Mouse (Mus musculus) neural tube, embryonic 13.5 days (tissue): ENCODE results near the gene Odf3b. TPM values are rescaled to one million over a fixed set of nuclear protein-coding genes. Genes with fewer than 3 reads are reported as not detected.

Source experiments
- polyA plus RNA-seq: library from polyadenylated mRNA; unstranded; fragments of >200 nt; fragmentation: Nextera tagmentation; extraction: Ambion mirVana; gene quantifications from 2 replicates; pipeline ENCODE4 v1.2.1, GENCODE M21; 2015

Gene Odf3b
- polyA plus RNA-seq, 1 experiment from 2014 or later: 0.27 TPM

Other genes starting within 250 kb of the Odf3b start
- 6.7 and 7.0 TPM in 2 replicates for gene Mapk12, start 238.6 kb downstream of the Odf3b start, polyA plus RNA-seq
- gene Mapk11, start 229.7 kb downstream of the Odf3b start, polyA plus RNA-seq: 35.8 and 40.2 TPM in 2 replicates
- gene Plxnb2, start 198.5 kb downstream of the Odf3b start, polyA plus RNA-seq: 89.8 and 94.5 TPM in 2 replicates
- 68.9 and 71.8 TPM in 2 replicates for gene Dennd6b, start 182.8 kb downstream of the Odf3b start, polyA plus RNA-seq
- gene Ppp6r2, start 167.7 kb downstream of the Odf3b start, polyA plus RNA-seq: 64.8 and 76.9 TPM in 2 replicates
- 81.8 and 90.0 TPM in 2 replicates for gene Sbf1, start 64.0 kb downstream of the Odf3b start, polyA plus RNA-seq
- not detected in 2 replicates for gene Adm2, start 56.6 kb downstream of the Odf3b start, polyA plus RNA-seq
- not detected in 2 replicates for gene Miox, start 44.9 kb downstream of the Odf3b start, polyA plus RNA-seq
- gene Lmf2, start 23.6 kb downstream of the Odf3b start, polyA plus RNA-seq: 34.1 and 35.1 TPM in 2 replicates
- gene Ncaph2, start 23.6 kb downstream of the Odf3b start, polyA plus RNA-seq: 101 and 117 TPM in 2 replicates
- gene Sco2, start 5.4 kb downstream of the Odf3b start, polyA plus RNA-seq: 10.9 and 11.3 TPM in 2 replicates
- gene Tymp, start 2.2 kb downstream of the Odf3b start, polyA plus RNA-seq: 2.0 and 2.2 TPM in 2 replicates
- not detected in 2 replicates for gene Klhdc7b, start 5.6 kb upstream of the Odf3b start, polyA plus RNA-seq
- gene Syce3, start 31.2 kb upstream of the Odf3b start, polyA plus RNA-seq: not detected in 2 replicates
- 0.73 and 1.7 TPM in 2 replicates for gene Cpt1b, start 46.6 kb upstream of the Odf3b start, polyA plus RNA-seq
- 6.1 and 7.3 TPM in 2 replicates for gene C730034F03Rik, start 50.3 kb upstream of the Odf3b start, polyA plus RNA-seq
- gene Gm44502, start 50.4 kb upstream of the Odf3b start, polyA plus RNA-seq: 0.17 TPM in 1 of 2 replicates, not detected in the other
- 81.4 and 82.2 TPM in 2 replicates for gene Chkb, start 50.6 kb upstream of the Odf3b start, polyA plus RNA-seq
- gene Mapk8ip2, start 74.6 kb upstream of the Odf3b start, polyA plus RNA-seq: 77.3 and 78.0 TPM in 2 replicates
- 18.4 and 19.1 TPM in 2 replicates for gene Arsa, start 98.1 kb upstream of the Odf3b start, polyA plus RNA-seq
- 6.5 and 8.0 TPM in 2 replicates for gene Shank3, start 120.3 kb upstream of the Odf3b start, polyA plus RNA-seq
- 0.48 and 1.5 TPM in 2 replicates for gene Acr, start 189.0 kb upstream of the Odf3b start, polyA plus RNA-seq
- 70.7 and 82.4 TPM in 2 replicates for gene Rabl2, start 212.6 kb upstream of the Odf3b start, polyA plus RNA-seq